ENCODE assay signal across 8 mouse cellular contexts in the genomic region with DNA sequence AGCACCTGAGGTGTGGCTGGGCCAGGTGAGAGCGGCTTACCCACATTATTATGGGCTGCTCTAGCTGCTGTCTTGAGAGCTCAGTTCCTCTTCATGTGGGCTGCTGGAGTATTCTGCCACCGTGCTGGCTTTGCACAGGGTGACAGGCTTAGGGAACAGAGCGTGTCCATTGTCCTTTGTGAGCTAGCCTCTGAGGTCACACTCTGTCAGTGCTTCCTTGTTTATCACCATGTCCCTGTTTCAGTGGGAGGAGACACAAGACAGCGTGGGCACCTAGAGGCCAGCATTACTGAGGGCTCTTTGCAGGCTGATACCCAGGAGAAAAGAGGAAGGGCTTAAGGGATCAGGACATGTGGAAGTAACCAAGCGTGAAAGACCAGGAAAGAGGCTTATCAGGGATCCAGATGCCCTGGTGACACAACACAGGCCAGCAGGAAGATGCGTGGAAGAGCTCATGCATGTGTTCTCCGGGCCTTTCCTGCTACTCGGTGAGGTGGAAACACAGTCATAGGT. TPM values are rescaled to one million over a fixed set of nuclear protein-coding genes. Genes with fewer than 3 reads are reported as not detected.
DNase-seq lines count a peak whose midpoint lies in the region; ATAC-seq and TF ChIP-seq lines count a peak whose summit lies in the region.

TSS of gene Tmem144 (minus strand) at position 120 of the 513 bp plus-strand sequence.

- H3K27ac ChIP-seq in ES-Bruce4 (ENCODE audit: insufficient read depth, low read length), result no peak within 1 kb of the TSS
- no peak within 1 kb of the TSS for H3K27ac ChIP-seq in hindbrain, embryonic 15.5 days (replicated peaks)
- 0 out of 2 replicates have a peak within 1 kb of the TSS, but pooled peaks have one; percentile 18 for H3K27ac ChIP-seq in lung, embryonic 15.5 days
- H3K27ac ChIP-seq in stomach, embryonic 14.5 days (ENCODE audit: low read length), result no peak within 1 kb of the TSS

- H3K4me3 ChIP-seq in ES-Bruce4 (ENCODE audit: low read depth, low read length), result no peak within 1 kb of the TSS
- no peak within 1 kb of the TSS for H3K4me3 ChIP-seq in hindbrain, embryonic 15.5 days
- no peak within 1 kb of the TSS for H3K4me3 ChIP-seq in lung, embryonic 15.5 days
- H3K4me3 ChIP-seq in stomach, embryonic 14.5 days (ENCODE audit: low read depth, low read length), result no peak within 1 kb of the TSS

- no peak within 1 kb of the TSS for H3K9ac ChIP-seq in ES-Bruce4 (ENCODE audit: low read depth, poor library complexity, severe bottlenecking)
- H3K9ac ChIP-seq in hindbrain, embryonic 15.5 days, result no peak within 1 kb of the TSS
- H3K9ac ChIP-seq in lung, embryonic 15.5 days, result no peak within 1 kb of the TSS
- no peak within 1 kb of the TSS for H3K9ac ChIP-seq in stomach, embryonic 14.5 days (replicated peaks; ENCODE audit: low read depth, low read length)

- no peaks in the 10 kb centered on the region for H3K4me1 ChIP-seq in ES-Bruce4 (ENCODE audit: control insufficient read depth, insufficient read depth, low read length)
- no peaks in the 10 kb centered on the region for H3K4me1 ChIP-seq in hindbrain, embryonic 15.5 days (replicated peaks)
- H3K4me1 ChIP-seq in lung, embryonic 15.5 days, result peaks cover 6% of the 10 kb centered on the region; the same call in 1 of the 2 replicates
- H3K4me1 ChIP-seq in stomach, embryonic 14.5 days (ENCODE audit: control insufficient read depth, insufficient read depth, low read length), result no peaks in the 10 kb centered on the region

- H3K9me3 ChIP-seq in ES-Bruce4 (replicated peaks; ENCODE audit: control insufficient read depth, insufficient read depth, low read length, poor library complexity, severe bottlenecking), result no peaks in the 10 kb centered on the region
- H3K9me3 ChIP-seq in hindbrain, embryonic 15.5 days, result no peaks in the 10 kb centered on the region
- no peaks in the 10 kb centered on the region for H3K9me3 ChIP-seq in lung, embryonic 15.5 days
- H3K9me3 ChIP-seq in stomach, embryonic 14.5 days (ENCODE audit: control insufficient read depth, low read depth, low read length), result no peaks in the 10 kb centered on the region

- no peak within 1 kb of the TSS for H3K4me2 ChIP-seq in hindbrain, embryonic 15.5 days
- no peak within 1 kb of the TSS for H3K4me2 ChIP-seq in lung, embryonic 15.5 days
- H3K4me2 ChIP-seq in stomach, embryonic 14.5 days (replicated peaks; ENCODE audit: low read depth, low read length), result no peak within 1 kb of the TSS

- TF ChIP-seq POLR2A in ES-Bruce4 (IDR thresholded peaks at IDR 0.05; ENCODE audit: insufficient read depth, low read length), result no peak

- ATAC-seq in hindbrain, embryonic 15.5 days (ENCODE audit: low FRiP score, low read depth), result peak; percentile 27; the same call in 1 of the 2 replicates
- ATAC-seq in lung, embryonic 15.5 days (ENCODE audit: borderline replicate concordance, extremely low read depth, low FRiP score, low TSS enrichment), result peak; percentile 49
- peak; percentile 33; the same call in 1 of the 2 replicates for ATAC-seq in stomach, embryonic 14.5 days (ENCODE audit: insufficient number of reproducible peaks, insufficient read depth, low FRiP score, low read depth)

- no peak for DNase-seq in adrenal gland, postnatal 25 days
- DNase-seq in adrenal gland, postnatal 10 days, result no peak
- no peak for DNase-seq in frontal cortex, adult 2 months (ENCODE audit: extremely low spot score in 1 of 2, low spot score in 1 of 2)
- no peak for DNase-seq in cerebellum, postnatal 36 days

- TF ChIP-seq EP300 in ES-Bruce4 (IDR thresholded peaks at IDR 0.05; ENCODE audit: insufficient read depth, low read depth, low read length), result no peak

- no peaks in the 10 kb centered on the region for H3K27me3 ChIP-seq in ES-Bruce4 (ENCODE audit: control insufficient read depth, insufficient read depth, low read length, poor library complexity, severe bottlenecking)
- H3K27me3 ChIP-seq in hindbrain, embryonic 15.5 days, result no peaks in the 10 kb centered on the region
- H3K27me3 ChIP-seq in lung, embryonic 15.5 days, result no peaks in the 10 kb centered on the region
- H3K27me3 ChIP-seq in stomach, embryonic 14.5 days (ENCODE audit: control insufficient read depth, insufficient read depth, low read length), result no peaks in the 10 kb centered on the region

- no peak for TF ChIP-seq CTCF in ES-Bruce4 (IDR thresholded peaks at IDR 0.05; ENCODE audit: low read depth, low read length)

- WGBS in hindbrain, embryonic 15.5 days, result 56% methylated on average over 8 of the region's 8 CpGs
- WGBS in lung, embryonic 15.5 days, result 54% methylated on average over 8 of the region's 8 CpGs
- WGBS in stomach, embryonic 14.5 days, result 73% methylated on average over 8 of the region's 8 CpGs

- H3K36me3 ChIP-seq in ES-Bruce4 (ENCODE audit: control insufficient read depth, insufficient read depth, low read length, poor library complexity, severe bottlenecking), result no peaks in the 10 kb centered on the region
- no peaks in the 10 kb centered on the region for H3K36me3 ChIP-seq in hindbrain, embryonic 15.5 days
- H3K36me3 ChIP-seq in lung, embryonic 15.5 days, result no peaks in the 10 kb centered on the region
- H3K36me3 ChIP-seq in stomach, embryonic 14.5 days (ENCODE audit: control insufficient read depth, insufficient read depth, low read length), result no peaks in the 10 kb centered on the region

RNA-seq across cellular contexts. Expression of gene Tmem144, which starts in this region (rescaled TPM):
- 13.9 and 17.2 TPM in 2 replicates for total RNA-seq in adrenal gland, postnatal 25 days (2021)
- 1 to 10 TPM; 5.2 to 8.4 TPM for total RNA-seq in adrenal gland, postnatal 10 days (2021)
- 15.8 and 17.0 TPM in 2 replicates for polyA plus RNA-seq in ES-Bruce4 (2011; ENCODE audit: insufficient read depth, insufficient read length, low read depth, missing spikeins)
- 1.2 and 1.5 TPM in 2 replicates for polyA plus RNA-seq in hindbrain, embryonic 15.5 days (2015; fragmentation: Nextera tagmentation; extraction: Ambion mirVana)
- 4.9 and 5.2 TPM in 2 replicates for polyA plus RNA-seq in lung, embryonic 15.5 days (2015; fragmentation: Nextera tagmentation; extraction: Ambion mirVana)
- polyA plus RNA-seq in stomach, embryonic 14.5 days (2014; fragmentation: Nextera tagmentation; extraction: Ambion mirVana), result 2.5 and 3.8 TPM in 2 replicates
- polyA plus RNA-seq in frontal cortex, adult 2 months (2012; rRNA removed), result 5.1 and 5.8 TPM in 2 replicates
